Mouse (Mus musculus) lung, postnatal 0 days (tissue): ENCODE results near the gene Sin3b. TPM values are rescaled to one million over a fixed set of nuclear protein-coding genes. Genes with fewer than 3 reads are reported as not detected.
A peak's percentile ranks its signal among the peaks of the same experiment; 100 is the strongest.

ENCODE experiments used
- ATAC-seq: fragments of 200-750 bp; cut with Nextera tagmentation; 2 replicates; pipeline ENCODE4 v1.8.0; 2017; ENCODE audit warnings: moderate library complexity
- DNase-seq: peaks from one replicate; pipeline ENCODE4 v3.0.0-alpha.2; 2016; ENCODE audit warnings: low spot score
- H3K27ac ChIP-seq: fragments of 300-500 bp; sonication (generic); 2 replicates; pipeline ENCODE4 v1.5.1; 2014; ENCODE audit warnings: antibody characterized with exemption, mild to moderate bottlenecking, low read length, mixed read lengths
- H3K27me3 ChIP-seq: fragments of 300-500 bp; sonication (generic); replicated peaks from 2 replicates; pipeline ENCODE4 v1.6.1; 2014; ENCODE audit warnings: low read length, mixed read lengths; ENCODE audit not compliant: insufficient read depth
- H3K36me3 ChIP-seq: fragments of 300-500 bp; sonication (generic); 2 replicates; pipeline ENCODE4 v1.6.1; 2014; ENCODE audit warnings: low read length, mixed read lengths; ENCODE audit not compliant: insufficient read depth
- H3K4me1 ChIP-seq: fragments of 300-500 bp; sonication (generic); 2 replicates; pipeline ENCODE4 v1.6.1; 2014; ENCODE audit warnings: antibody characterized with exemption, low read depth, low read length, mixed read lengths; ENCODE audit not compliant: insufficient read depth
- H3K4me2 ChIP-seq: fragments of 300-500 bp; sonication (generic); replicated peaks from 2 replicates; pipeline ENCODE4 v1.6.1; 2014; ENCODE audit warnings: low read depth, mild to moderate bottlenecking, low read length, moderate library complexity, mixed read lengths
- H3K4me3 ChIP-seq: fragments of 300-500 bp; sonication (generic); 2 replicates; pipeline ENCODE4 v1.5.1; 2014; ENCODE audit warnings: low read depth, low read length
- H3K9ac ChIP-seq: fragments of 300-500 bp; sonication (generic); replicated peaks from 2 replicates; pipeline ENCODE4 v1.6.1; 2014; ENCODE audit warnings: low read depth, mild to moderate bottlenecking
- H3K9me3 ChIP-seq: fragments of 300-500 bp; sonication (generic); 2 replicates; pipeline ENCODE4 v1.6.1; 2016; ENCODE audit warnings: low read length, mixed read lengths
- CTCF ChIP-seq: IDR thresholded peaks from 2 replicates; pipeline ENCODE4 v1.5.1; 2016; ENCODE audit warnings: antibody characterized with exemption, mild to moderate bottlenecking
- EP300 ChIP-seq: IDR thresholded peaks from 2 replicates; pipeline ENCODE4 v1.6.1; 2016; ENCODE audit warnings: antibody characterized with exemption, mild to moderate bottlenecking, control low read depth
- WGBS: fragments of 180-500 bp; shearing (Covaris S2); extraction: QIAGEN DNeasy Blood & Tissue Kit; methylation state at CpG from one replicate; pipeline ENCODE4 v1.1.7; 2014; 5-methylcytosine and 5-hydroxymethylcytosine counted together
- polyA plus RNA-seq: library from polyadenylated mRNA; unstranded; fragments of >200 nt; fragmentation: Nextera tagmentation; extraction: Ambion mirVana; gene quantifications from 2 replicates; pipeline ENCODE4 v1.2.1, GENCODE M21; 2015

Sin3b gene
- polyA plus RNA-seq, 1 experiment from 2014 or later, result 211 TPM

- WGBS, result 97% methylated on average over 6 of the region's 6 CpGs
- no peak overlapping the region for H3K27ac ChIP-seq
- no peaks in the 10 kb centered on the region for H3K9me3 ChIP-seq
- no peak for ATAC-seq
- DNase-seq, result no peak
- H3K9ac ChIP-seq, result no peak overlapping the region
- H3K4me1 ChIP-seq, result no peaks in the 10 kb centered on the region
- H3K4me2 ChIP-seq, result no peak overlapping the region
- H3K4me3 ChIP-seq, result no peak overlapping the region
- H3K36me3 ChIP-seq, result peaks cover 60% of the 10 kb centered on the region
- TF ChIP-seq CTCF (no peak), EP300 (no peak)
- no peaks in the 10 kb centered on the region for H3K27me3 ChIP-seq
These were observed 27.2 kb downstream of the Sin3b start for GRCm38 (mm10) chr8:72750266-72750665.

GRCm38 (mm10) chr8:72751126-72751525 is 28.0 kb downstream of the Sin3b start:
- no peak for TF ChIP-seq EP300
- peak; percentile 26 for TF ChIP-seq CTCF
- Histone ChIP-seq H3K27ac (no peak overlapping the region), H3K9ac (no peak overlapping the region), H3K27me3 (no peaks in the 10 kb centered on the region), H3K36me3 (peaks cover 59% of the 10 kb centered on the region), H3K4me3 (no peak overlapping the region), H3K4me1 (no peaks in the 10 kb centered on the region), H3K4me2 (no peak overlapping the region), H3K9me3 (no peaks in the 10 kb centered on the region)
- DNase-seq (no peak), ATAC-seq (no peak)
- 92% methylated on average over 3 of the region's 3 CpGs for WGBS

- peak; percentile 55; the same call in 1 of the 2 replicates for ATAC-seq
- peaks cover 50% of the 10 kb centered on the region for H3K36me3 ChIP-seq
- H3K27me3 ChIP-seq, result no peaks in the 10 kb centered on the region
- H3K27ac ChIP-seq, result no peak overlapping the region
- no peak overlapping the region for H3K9ac ChIP-seq
- H3K4me1 ChIP-seq, result no peaks in the 10 kb centered on the region
- H3K9me3 ChIP-seq, result no peaks in the 10 kb centered on the region
- H3K4me2 ChIP-seq, result no peak overlapping the region
- no peak for DNase-seq
- TF ChIP-seq EP300 (no peak), CTCF (no peak)
- WGBS, result 69% methylated on average over 3 of the region's 3 CpGs
- no peak overlapping the region for H3K4me3 ChIP-seq
These were observed 29.2 kb downstream of the Sin3b start for GRCm38 (mm10) chr8:72752289-72752688.

- H3K4me3 ChIP-seq, result no peak overlapping the region
- TF ChIP-seq CTCF (no peak), EP300 (no peak)
- H3K4me1 ChIP-seq, result no peaks in the 10 kb centered on the region
- WGBS, result 97% methylated on average over 9 of the region's 9 CpGs
- H3K27ac ChIP-seq, result no peak overlapping the region
- no peaks in the 10 kb centered on the region for H3K27me3 ChIP-seq
- DNase-seq (no peak), ATAC-seq (no peak)
- no peak overlapping the region for H3K9ac ChIP-seq
- no peaks in the 10 kb centered on the region for H3K9me3 ChIP-seq
- no peak overlapping the region for H3K4me2 ChIP-seq
- peaks cover 48% of the 10 kb centered on the region for H3K36me3 ChIP-seq
These were observed 30.1 kb downstream of the Sin3b start for GRCm38 (mm10) chr8:72753165-72753564.

- ATAC-seq (no peak), DNase-seq (no peak)
- H3K27me3 ChIP-seq, result no peaks in the 10 kb centered on the region
- TF ChIP-seq EP300, result no peak
- no peak for TF ChIP-seq CTCF
- no peak overlapping the region for H3K4me2 ChIP-seq
- H3K4me3 ChIP-seq, result no peak overlapping the region
- 100% methylated on average over 2 of the region's 2 CpGs for WGBS
- no peak overlapping the region for H3K27ac ChIP-seq
- peaks cover 47% of the 10 kb centered on the region for H3K36me3 ChIP-seq
- H3K9ac ChIP-seq, result no peak overlapping the region
- no peaks in the 10 kb centered on the region for H3K4me1 ChIP-seq
- H3K9me3 ChIP-seq, result no peaks in the 10 kb centered on the region
These were observed 30.7 kb downstream of the Sin3b start for GRCm38 (mm10) chr8:72753781-72754180.

GRCm38 (mm10) chr8:72756031-72756430 is 32.9 kb downstream of the Sin3b start:
- TF ChIP-seq EP300 (no peak), CTCF (no peak)
- no peaks in the 10 kb centered on the region for H3K4me1 ChIP-seq
- peaks cover 28% of the 10 kb centered on the region for H3K36me3 ChIP-seq
- H3K4me2 ChIP-seq, result no peak overlapping the region
- no peak overlapping the region for H3K4me3 ChIP-seq
- no peak overlapping the region for H3K27ac ChIP-seq
- no peaks in the 10 kb centered on the region for H3K9me3 ChIP-seq
- H3K27me3 ChIP-seq, result no peaks in the 10 kb centered on the region
- DNase-seq (no peak), ATAC-seq (no peak)
- H3K9ac ChIP-seq, result no peak overlapping the region
- 93% methylated on average over 2 of the region's 2 CpGs for WGBS
